Mouse (Mus musculus) C2C12 (cell line): ENCODE measurements at regions not wholly inside any gene's neighbourhood (a gene's known extent, or its start where the extent isn't known, plus 50 kb on each side); places are given as distances from the start of the nearest gene placed in this dataset.

Experiments
- CEBPB ChIP-seq: IDR thresholded peaks from one replicate; pipeline ENCODE4 v1.6.1; 2011; ENCODE audit warnings: low read depth, mild to moderate bottlenecking, control low read depth, moderate library complexity
- CTCF ChIP-seq: IDR thresholded peaks from one replicate; pipeline ENCODE4 v1.5.1; 2011; ENCODE audit not compliant: control insufficient read depth, insufficient read depth, insufficient read length
- FOSL1 ChIP-seq: IDR thresholded peaks from one replicate; pipeline ENCODE4 v1.8.0; 2011; ENCODE audit warnings: mild to moderate bottlenecking, low read length; ENCODE audit not compliant: poor library complexity, insufficient read depth, severe bottlenecking
- MAX ChIP-seq: IDR thresholded peaks from one replicate; pipeline ENCODE4 v1.6.1; 2011; ENCODE audit warnings: mild to moderate bottlenecking, control low read depth
- MYOD1 ChIP-seq: IDR thresholded peaks from one replicate; pipeline ENCODE4 v1.6.1; 2011; ENCODE audit warnings: low read depth; ENCODE audit not compliant: control insufficient read depth, insufficient read length
- MYOG ChIP-seq: IDR thresholded peaks from one replicate; pipeline ENCODE4 v1.6.1; 2011; ENCODE audit not compliant: control insufficient read depth, insufficient read length; ENCODE audit errors: extremely low read depth
- USF1 ChIP-seq: IDR thresholded peaks from one replicate; pipeline ENCODE4 v1.6.1; 2011; ENCODE audit warnings: low read depth, mild to moderate bottlenecking, control low read depth, moderate library complexity

- TF ChIP-seq CTCF, result no peak
- no peak for TF ChIP-seq USF1
- TF ChIP-seq FOSL1, result no peak
- no peak for TF ChIP-seq MAX
- no peak for TF ChIP-seq MYOD1
- no peak for TF ChIP-seq MYOG
- TF ChIP-seq CEBPB, result peak; percentile 12
These were observed 286.9 kb upstream of the Isl1 start for GRCm38 (mm10) chr13:116596346-116596745.
